Mouse (Mus musculus): ENCODE results near the gene Ccdc188. TPM values are rescaled to one million over a fixed set of nuclear protein-coding genes. Genes with fewer than 3 reads are reported as not detected.

Ccdc188 gene
- polyA plus RNA-seq, 1 experiment: not detected

- Histone ChIP-seq H3K4me1 (ENCODE audit: control insufficient read depth, insufficient read depth, low read length) (peaks cover 49% of the 10 kb centered on the region), H3K27ac (ENCODE audit: insufficient read depth, low read depth, low read length) (no peak overlapping the region), H3K4me3 (ENCODE audit: insufficient read depth, low read depth, low read length) (no peak overlapping the region)
- no peak for TF ChIP-seq CTCF (IDR thresholded peaks at IDR 0.05; ENCODE audit: insufficient read depth, low read depth, low read length)
- TF ChIP-seq POLR2A (IDR thresholded peaks at IDR 0.05; ENCODE audit: insufficient read depth, low read depth, low read length): no peak
- 63% methylated on average over 6 of the region's 6 CpGs for WGBS
These were observed 19.8 kb upstream of the Ccdc188 start for GRCm38 (mm10) chr16:18197881-18198280.

GRCm38 (mm10) chr16:18198365-18199098 is 19.1 kb upstream of the Ccdc188 start:
- no peak overlapping the region for H3K27ac ChIP-seq (ENCODE audit: insufficient read depth, low read depth, low read length)
- 53% methylated on average over 10 of the region's 10 CpGs for WGBS
- no peak overlapping the region for H3K4me3 ChIP-seq (ENCODE audit: insufficient read depth, low read depth, low read length)
- peaks cover 52% of the 10 kb centered on the region for H3K4me1 ChIP-seq (ENCODE audit: control insufficient read depth, insufficient read depth, low read length)
- TF ChIP-seq CTCF (IDR thresholded peaks at IDR 0.05; ENCODE audit: insufficient read depth, low read depth, low read length) (no peak), POLR2A (IDR thresholded peaks at IDR 0.05; ENCODE audit: insufficient read depth, low read depth, low read length) (no peak)

GRCm38 (mm10) chr16:18200062-18200461 is 17.6 kb upstream of the Ccdc188 start:
- H3K4me1 ChIP-seq (ENCODE audit: control insufficient read depth, insufficient read depth, low read length): peaks cover 43% of the 10 kb centered on the region
- H3K27ac ChIP-seq (ENCODE audit: insufficient read depth, low read depth, low read length): no peak overlapping the region
- no peak overlapping the region for H3K4me3 ChIP-seq (ENCODE audit: insufficient read depth, low read depth, low read length)
- TF ChIP-seq CTCF (IDR thresholded peaks at IDR 0.05; ENCODE audit: insufficient read depth, low read depth, low read length) (no peak), POLR2A (IDR thresholded peaks at IDR 0.05; ENCODE audit: insufficient read depth, low read depth, low read length) (no peak)
- WGBS: 98% methylated on average over 2 of the region's 2 CpGs

GRCm38 (mm10) chr16:18201620-18202019 is 16.1 kb upstream of the Ccdc188 start:
- peaks cover 33% of the 10 kb centered on the region for H3K4me1 ChIP-seq (ENCODE audit: control insufficient read depth, insufficient read depth, low read length)
- 63% methylated on average over 1 of the region's 1 CpGs for WGBS
- TF ChIP-seq POLR2A (IDR thresholded peaks at IDR 0.05; ENCODE audit: insufficient read depth, low read depth, low read length) (no peak), CTCF (IDR thresholded peaks at IDR 0.05; ENCODE audit: insufficient read depth, low read depth, low read length) (no peak)
- no peak overlapping the region for H3K27ac ChIP-seq (ENCODE audit: insufficient read depth, low read depth, low read length)
- no peak overlapping the region for H3K4me3 ChIP-seq (ENCODE audit: insufficient read depth, low read depth, low read length)

GRCm38 (mm10) chr16:18202061-18202460 is 15.6 kb upstream of the Ccdc188 start:
- Histone ChIP-seq H3K4me3 (ENCODE audit: insufficient read depth, low read depth, low read length) (no peak overlapping the region), H3K27ac (ENCODE audit: insufficient read depth, low read depth, low read length) (no peak overlapping the region), H3K4me1 (ENCODE audit: control insufficient read depth, insufficient read depth, low read length) (peaks cover 32% of the 10 kb centered on the region)
- 100% methylated on average over 1 of the region's 1 CpGs for WGBS
- no peak for TF ChIP-seq CTCF (IDR thresholded peaks at IDR 0.05; ENCODE audit: insufficient read depth, low read depth, low read length)
- TF ChIP-seq POLR2A (IDR thresholded peaks at IDR 0.05; ENCODE audit: insufficient read depth, low read depth, low read length): no peak

- peaks cover 19% of the 10 kb centered on the region for H3K4me1 ChIP-seq (ENCODE audit: control insufficient read depth, insufficient read depth, low read length)
- 58% methylated on average over 7 of the region's 7 CpGs for WGBS
These were observed 14.1 kb upstream of the Ccdc188 start for GRCm38 (mm10) chr16:18203430-18204091.

GRCm38 (mm10) chr16:18210701-18211416 is 6.8 kb upstream of the Ccdc188 start:
- no peak overlapping the region for H3K27ac ChIP-seq (ENCODE audit: insufficient read depth, low read depth, low read length)
- no peak overlapping the region for H3K4me3 ChIP-seq (ENCODE audit: insufficient read depth, low read depth, low read length)
- TF ChIP-seq CTCF (IDR thresholded peaks at IDR 0.05; ENCODE audit: insufficient read depth, low read depth, low read length) (peak; percentile 34; the same call in 1 of the 2 replicates), POLR2A (IDR thresholded peaks at IDR 0.05; ENCODE audit: insufficient read depth, low read depth, low read length) (no peak)
- H3K4me1 ChIP-seq (ENCODE audit: control insufficient read depth, insufficient read depth, low read length): peaks cover 28% of the 10 kb centered on the region
- WGBS: 25% methylated on average over 8 of the region's 8 CpGs

More at GRCm38 (mm10) chr16:18203430-18204091, 14.1 kb upstream of the Ccdc188 start:
- Histone ChIP-seq H3K4me3 (ENCODE audit: insufficient read depth, low read depth, low read length) (no peak overlapping the region), H3K27ac (ENCODE audit: insufficient read depth, low read depth, low read length) (no peak overlapping the region)
- no peak for TF ChIP-seq POLR2A (IDR thresholded peaks at IDR 0.05; ENCODE audit: insufficient read depth, low read depth, low read length)
- no peak for TF ChIP-seq CTCF (IDR thresholded peaks at IDR 0.05; ENCODE audit: insufficient read depth, low read depth, low read length)

GRCm38 (mm10) chr16:18211417-18212171 is 6.1 kb upstream of the Ccdc188 start:
- WGBS: 43% methylated on average over 10 of the region's 10 CpGs
- no peak overlapping the region for H3K27ac ChIP-seq (ENCODE audit: insufficient read depth, low read depth, low read length)
- TF ChIP-seq POLR2A (IDR thresholded peaks at IDR 0.05; ENCODE audit: insufficient read depth, low read depth, low read length) (no peak), CTCF (IDR thresholded peaks at IDR 0.05; ENCODE audit: insufficient read depth, low read depth, low read length) (peak; percentile 96)
- H3K4me3 ChIP-seq (ENCODE audit: insufficient read depth, low read depth, low read length): no peak overlapping the region
- H3K4me1 ChIP-seq (ENCODE audit: control insufficient read depth, insufficient read depth, low read length): peaks cover 31% of the 10 kb centered on the region

Data from olfactory bulb, adult 2 months (tissue).